Mouse (Mus musculus) stomach, postnatal 0 days (tissue): ENCODE measurements around the gene Rabggta. TPM values are rescaled to one million over a fixed set of nuclear protein-coding genes. Genes with fewer than 3 reads are reported as not detected.

ENCODE experiments used
- ATAC-seq: fragments of 200-750 bp; cut with Nextera tagmentation; 2 replicates; pipeline ENCODE4 v1.8.0; 2017; ENCODE audit not compliant: low FRiP score, low TSS enrichment
- DNase-seq: peaks from one replicate; pipeline ENCODE4 v3.0.0-alpha.2; 2016; ENCODE audit warnings: low spot score
- H3K27ac ChIP-seq: fragments of 300-500 bp; sonication (generic); replicated peaks from 2 replicates; pipeline ENCODE4 v1.5.1; 2014; ENCODE audit warnings: mild to moderate bottlenecking, control low read depth
- H3K27me3 ChIP-seq: fragments of 300-500 bp; sonication (generic); 2 replicates; pipeline ENCODE4 v1.6.1; 2014; ENCODE audit warnings: low read length; ENCODE audit not compliant: control insufficient read depth, insufficient read depth
- H3K36me3 ChIP-seq: fragments of 300-500 bp; sonication (generic); 2 replicates; pipeline ENCODE4 v1.6.1; 2014; ENCODE audit warnings: low read length, mixed read lengths; ENCODE audit not compliant: control insufficient read depth, insufficient read depth
- H3K4me1 ChIP-seq: fragments of 300-500 bp; sonication (generic); replicated peaks from 2 replicates; pipeline ENCODE4 v1.6.1; 2014; ENCODE audit warnings: antibody characterized with exemption; ENCODE audit not compliant: control insufficient read depth, insufficient read depth
- H3K4me2 ChIP-seq: fragments of 300-500 bp; sonication (generic); replicated peaks from 2 replicates; pipeline ENCODE4 v1.6.1; 2014; ENCODE audit warnings: low read depth, mild to moderate bottlenecking, control low read depth, moderate library complexity
- H3K4me3 ChIP-seq: fragments of 300-500 bp; sonication (generic); 2 replicates; pipeline ENCODE4 v1.5.1; 2014; ENCODE audit warnings: low read depth, low read length, control low read depth
- H3K9ac ChIP-seq: fragments of 300-500 bp; sonication (generic); 2 replicates; pipeline ENCODE4 v1.6.1; 2014; ENCODE audit warnings: mild to moderate bottlenecking, low read length, control low read depth, mixed read lengths
- H3K9me3 ChIP-seq: fragments of 300-500 bp; sonication (generic); 2 replicates; pipeline ENCODE4 v1.6.1; 2016; ENCODE audit warnings: low read length; ENCODE audit not compliant: control insufficient read depth
- CTCF ChIP-seq: IDR thresholded peaks from 2 replicates; pipeline ENCODE4 v1.5.1; 2016; ENCODE audit warnings: antibody characterized with exemption, low read depth, mild to moderate bottlenecking, moderate library complexity
- EP300 ChIP-seq: optimal IDR thresholded peaks from 2 replicates; pipeline ENCODE3; 2016; ENCODE audit warnings: antibody characterized with exemption
- WGBS: fragments of 180-500 bp; shearing (Covaris S2); extraction: QIAGEN DNeasy Blood & Tissue Kit; methylation state at CpG from one replicate; pipeline ENCODE4 v1.1.7; 2014; 5-methylcytosine and 5-hydroxymethylcytosine counted together
- polyA plus RNA-seq: library from polyadenylated mRNA; unstranded; fragments of >200 nt; fragmentation: Nextera tagmentation; extraction: Ambion mirVana; gene quantifications from 2 replicates; pipeline ENCODE4 v1.2.1, GENCODE M21; 2015

Gene Rabggta
- polyA plus RNA-seq, 1 experiment from 2014 or later: 27.3 TPM

DNA sequence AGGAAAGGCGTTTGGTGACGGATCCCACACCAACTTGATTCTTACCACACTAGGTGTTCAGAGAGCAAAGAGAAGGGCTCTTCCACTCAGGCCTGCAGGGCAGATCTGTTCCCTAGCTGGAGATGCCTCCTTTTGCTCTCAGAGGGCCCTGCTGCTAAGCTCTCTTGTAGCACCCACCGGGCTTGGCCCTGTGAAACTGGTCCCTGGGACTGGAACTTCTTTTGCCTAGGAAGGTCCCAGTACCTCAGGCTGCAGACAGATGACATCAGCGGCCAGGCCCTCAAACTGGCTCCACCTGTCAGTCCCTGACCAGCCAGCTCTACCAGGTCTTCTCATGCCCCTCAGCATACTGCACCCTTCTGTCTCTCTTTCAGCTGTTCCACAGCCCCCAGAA, 8.3 kb downstream of the Rabggta start, which contains the start of gene Tgm1:
Gene Tgm1, minus strand, starts transcription at position 198 of the 394 bp plus-strand sequence.
- peak within 1 kb of the TSS; percentile 73 for H3K27ac ChIP-seq
- no peak for DNase-seq

GRCm38 (mm10) chr14:55713007-55713728, 8.9 kb downstream of the Rabggta start:
- TF ChIP-seq EP300: no peak
- no peak for TF ChIP-seq CTCF
- H3K9me3 ChIP-seq: no peaks in the 10 kb centered on the region
- H3K27ac ChIP-seq: peak overlapping the region; percentile 73
- peaks cover 3% of the 10 kb centered on the region; the same call in 1 of the 2 replicates for H3K4me1 ChIP-seq
- peaks cover 3% of the 10 kb centered on the region; the same call in 1 of the 2 replicates for H3K36me3 ChIP-seq
- no peaks in the 10 kb centered on the region for H3K27me3 ChIP-seq
- H3K9ac ChIP-seq: peak overlapping the region; percentile 58
- ATAC-seq (peak; percentile 24; the same call in 1 of the 2 replicates), DNase-seq (peak; percentile 56)
- peak overlapping the region; percentile 58 for H3K4me2 ChIP-seq
- 14% methylated on average over 25 of the region's 25 CpGs for WGBS
- H3K4me3 ChIP-seq: peak overlapping the region; percentile 27

More for the DNA sequence above, 8.3 kb downstream of the Rabggta start, which contains the start of gene Tgm1:
- Histone ChIP-seq H3K4me2 (peak within 1 kb of the TSS; percentile 58), H3K4me1 (peaks cover 3% of the 10 kb centered on the region; the same call in 1 of the 2 replicates), H3K27me3 (no peaks in the 10 kb centered on the region), H3K4me3 (peak within 1 kb of the TSS; percentile 27), H3K9ac (peak within 1 kb of the TSS; percentile 58), H3K36me3 (peaks cover 7% of the 10 kb centered on the region; the same call in 1 of the 2 replicates), H3K9me3 (no peaks in the 10 kb centered on the region)
- TF ChIP-seq CTCF (no peak), EP300 (no peak)
- ATAC-seq: peak; percentile 3; the same call in 1 of the 2 replicates
- WGBS: 16% methylated on average over 4 of the region's 4 CpGs

- no peak for TF ChIP-seq EP300
- peak; percentile 46 for TF ChIP-seq CTCF
- Histone ChIP-seq H3K27ac (peak overlapping the region; percentile 73), H3K4me2 (peak overlapping the region; percentile 58), H3K4me1 (peaks cover 3% of the 10 kb centered on the region; the same call in 1 of the 2 replicates), H3K4me3 (peak overlapping the region; percentile 27), H3K9me3 (no peaks in the 10 kb centered on the region), H3K36me3 (0 out of 2 replicates have a peak, but pooled peaks cover 3% of the 10 kb centered on the region), H3K27me3 (no peaks in the 10 kb centered on the region), H3K9ac (peak overlapping the region; percentile 58; the same call in 1 of the 2 replicates)
- ATAC-seq (no peak), DNase-seq (no peak)
- 74% methylated on average over 7 of the region's 7 CpGs for WGBS
Observed at GRCm38 (mm10) chr14:55711786-55712185, 10.3 kb downstream of the Rabggta start.

DNA sequence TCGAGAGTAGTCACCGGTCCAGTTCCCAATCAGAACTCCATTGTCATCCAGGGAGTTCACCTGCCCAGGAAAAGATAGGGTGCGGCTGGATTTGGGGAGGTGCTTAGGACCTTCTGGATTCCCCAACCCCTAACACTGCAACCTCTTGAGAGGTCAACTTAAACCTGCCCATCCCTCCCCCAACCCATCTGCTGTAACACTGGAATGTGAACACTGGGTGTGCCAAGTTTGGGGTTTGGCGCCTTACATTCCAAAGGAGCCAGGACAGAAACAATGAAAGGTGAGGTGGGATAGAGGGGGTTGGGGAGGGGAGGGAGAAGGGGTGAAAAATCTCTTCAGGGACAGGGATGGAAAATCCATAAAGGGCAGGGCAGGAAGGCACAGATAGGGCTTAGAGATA, 12.6 kb downstream of the Rabggta start:
- Histone ChIP-seq H3K4me3 (no peak overlapping the region), H3K27ac (peak overlapping the region; percentile 40; the same call in 1 of the 2 replicates), H3K4me1 (peaks cover 3% of the 10 kb centered on the region; the same call in 1 of the 2 replicates), H3K27me3 (no peaks in the 10 kb centered on the region), H3K9me3 (no peaks in the 10 kb centered on the region), H3K9ac (no peak overlapping the region), H3K36me3 (no peaks in the 10 kb centered on the region; the same call in 1 of the 2 replicates), H3K4me2 (0 out of 2 replicates have a peak overlapping the region, but pooled peaks have one; percentile 11)
- TF ChIP-seq CTCF (no peak), EP300 (no peak)
- no peak for DNase-seq
- ATAC-seq: no peak
- WGBS: 58% methylated on average over 4 of the region's 4 CpGs

GRCm38 (mm10) chr14:55707397-55707796, 14.7 kb downstream of the Rabggta start:
- H3K4me3 ChIP-seq: no peak overlapping the region
- H3K4me2 ChIP-seq: no peak overlapping the region
- no peaks in the 10 kb centered on the region; the same call in 1 of the 2 replicates for H3K36me3 ChIP-seq
- H3K9me3 ChIP-seq: no peaks in the 10 kb centered on the region
- DNase-seq (no peak), ATAC-seq (no peak)
- no peaks in the 10 kb centered on the region for H3K27me3 ChIP-seq
- H3K27ac ChIP-seq: no peak overlapping the region
- WGBS: 63% methylated on average over 5 of the region's 5 CpGs
- H3K9ac ChIP-seq: 0 out of 2 replicates have a peak overlapping the region, but pooled peaks have one; percentile 14
- no peak for TF ChIP-seq EP300
- H3K4me1 ChIP-seq: no peaks in the 10 kb centered on the region
